Mouse (Mus musculus): ENCODE results near the gene Ccdc186. TPM values are rescaled to one million over a fixed set of nuclear protein-coding genes. Genes with fewer than 3 reads are reported as not detected.
"Not testable (repeated sequence)": the region's sequence is repeated elsewhere in the genome, so short reads cannot be mapped to it uniquely, and the experiment has no call there.

The Ccdc186 gene
- polyA plus RNA-seq, 1 experiment: 2.0 TPM

- WGBS: 92% methylated on average over 2 of the region's 2 CpGs
- TF ChIP-seq CTCF (IDR thresholded peaks at IDR 0.05; ENCODE audit: extremely low read depth, insufficient read depth, insufficient read length, insufficient replicate concordance) (no peak), POLR2A (IDR thresholded peaks at IDR 0.05; ENCODE audit: low read depth, low read length) (no peak)
- no peak for DNase-seq (ENCODE audit: low read depth in 1 of 2, low spot score in 2 of 2)
- Histone ChIP-seq H3K27me3 (ENCODE audit: control insufficient read depth, insufficient read depth, low read length) (no peaks in the 10 kb centered on the region), H3K27ac (ENCODE audit: insufficient read depth, low read length) (no peak overlapping the region), H3K4me1 (ENCODE audit: control insufficient read depth, insufficient read depth, insufficient read length) (peaks cover 10% of the 10 kb centered on the region; the same call in 1 of the 2 replicates), H3K4me3 (ENCODE audit: extremely low read depth, insufficient read depth, insufficient read length) (no peak overlapping the region), H3K36me3 (ENCODE audit: control insufficient read depth, insufficient read depth, low read length) (no peaks in the 10 kb centered on the region)
Observed at GRCm38 (mm10) chr19:56758311-56758710, 63.7 kb downstream of the Ccdc186 start.

GRCm38 (mm10) chr19:56756412-56756811, 65.6 kb downstream of the Ccdc186 start:
- no peak for DNase-seq (ENCODE audit: low read depth in 1 of 2, low spot score in 2 of 2)
- Histone ChIP-seq H3K4me1 (ENCODE audit: control insufficient read depth, insufficient read depth, insufficient read length) (peaks cover 10% of the 10 kb centered on the region; the same call in 1 of the 2 replicates), H3K27ac (ENCODE audit: insufficient read depth, low read length) (no peak overlapping the region), H3K27me3 (ENCODE audit: control insufficient read depth, insufficient read depth, low read length) (no peaks in the 10 kb centered on the region), H3K4me3 (ENCODE audit: extremely low read depth, insufficient read depth, insufficient read length) (no peak overlapping the region), H3K36me3 (ENCODE audit: control insufficient read depth, insufficient read depth, low read length) (no peaks in the 10 kb centered on the region)
- no peak for TF ChIP-seq POLR2A (IDR thresholded peaks at IDR 0.05; ENCODE audit: low read depth, low read length)
- no peak for TF ChIP-seq CTCF (IDR thresholded peaks at IDR 0.05; ENCODE audit: extremely low read depth, insufficient read depth, insufficient read length, insufficient replicate concordance)
- 58% methylated on average over 10 of the region's 10 CpGs for WGBS

GRCm38 (mm10) chr19:56754456-56754855, 67.5 kb downstream of the Ccdc186 start:
- H3K27ac ChIP-seq (ENCODE audit: insufficient read depth, low read length); DNase-seq (ENCODE audit: low read depth in 1 of 2, low spot score in 2 of 2); H3K4me3 ChIP-seq (ENCODE audit: extremely low read depth, insufficient read depth, insufficient read length); H3K36me3 ChIP-seq (ENCODE audit: control insufficient read depth, insufficient read depth, low read length); H3K27me3 ChIP-seq (ENCODE audit: control insufficient read depth, insufficient read depth, low read length); H3K4me1 ChIP-seq (ENCODE audit: control insufficient read depth, insufficient read depth, insufficient read length): not testable (repeated sequence)
- 94% methylated on average over 2 of the region's 2 CpGs for WGBS

- Histone ChIP-seq H3K36me3 (ENCODE audit: control insufficient read depth, insufficient read depth, low read length) (no peaks in the 10 kb centered on the region), H3K4me3 (ENCODE audit: extremely low read depth, insufficient read depth, insufficient read length) (no peak overlapping the region), H3K27ac (ENCODE audit: insufficient read depth, low read length) (no peak overlapping the region), H3K4me1 (ENCODE audit: control insufficient read depth, insufficient read depth, insufficient read length) (no peaks in the 10 kb centered on the region), H3K27me3 (ENCODE audit: control insufficient read depth, insufficient read depth, low read length) (no peaks in the 10 kb centered on the region)
- TF ChIP-seq CTCF (IDR thresholded peaks at IDR 0.05; ENCODE audit: extremely low read depth, insufficient read depth, insufficient read length, insufficient replicate concordance) (no peak), POLR2A (IDR thresholded peaks at IDR 0.05; ENCODE audit: low read depth, low read length) (no peak)
- WGBS: 76% methylated on average over 4 of the region's 4 CpGs
- DNase-seq (ENCODE audit: low read depth in 1 of 2, low spot score in 2 of 2): no peak
Observed at GRCm38 (mm10) chr19:56750709-56751108, 71.3 kb downstream of the Ccdc186 start.

- WGBS: 63% methylated on average over 3 of the region's 3 CpGs
- H3K4me3 ChIP-seq (ENCODE audit: extremely low read depth, insufficient read depth, insufficient read length): no peak overlapping the region
- no peaks in the 10 kb centered on the region for H3K27me3 ChIP-seq (ENCODE audit: control insufficient read depth, insufficient read depth, low read length)
- H3K36me3 ChIP-seq (ENCODE audit: control insufficient read depth, insufficient read depth, low read length): no peaks in the 10 kb centered on the region
- no peaks in the 10 kb centered on the region for H3K4me1 ChIP-seq (ENCODE audit: control insufficient read depth, insufficient read depth, insufficient read length)
- no peak overlapping the region for H3K27ac ChIP-seq (ENCODE audit: insufficient read depth, low read length)
- no peak for DNase-seq (ENCODE audit: low read depth in 1 of 2, low spot score in 2 of 2)
- no peak for TF ChIP-seq CTCF (IDR thresholded peaks at IDR 0.05; ENCODE audit: extremely low read depth, insufficient read depth, insufficient read length, insufficient replicate concordance)
- TF ChIP-seq POLR2A (IDR thresholded peaks at IDR 0.05; ENCODE audit: low read depth, low read length): no peak
Observed at GRCm38 (mm10) chr19:56749343-56749742, 72.6 kb downstream of the Ccdc186 start.

- Histone ChIP-seq H3K27me3 (ENCODE audit: control insufficient read depth, insufficient read depth, low read length) (no peaks in the 10 kb centered on the region), H3K36me3 (ENCODE audit: control insufficient read depth, insufficient read depth, low read length) (no peaks in the 10 kb centered on the region), H3K4me1 (ENCODE audit: control insufficient read depth, insufficient read depth, insufficient read length) (no peaks in the 10 kb centered on the region), H3K27ac (ENCODE audit: insufficient read depth, low read length) (no peak overlapping the region), H3K4me3 (ENCODE audit: extremely low read depth, insufficient read depth, insufficient read length) (no peak overlapping the region)
- DNase-seq (ENCODE audit: low read depth in 1 of 2, low spot score in 2 of 2): no peak
- TF ChIP-seq CTCF (IDR thresholded peaks at IDR 0.05; ENCODE audit: extremely low read depth, insufficient read depth, insufficient read length, insufficient replicate concordance) (no peak), POLR2A (IDR thresholded peaks at IDR 0.05; ENCODE audit: low read depth, low read length) (no peak)
- 82% methylated on average over 10 of the region's 10 CpGs for WGBS
Observed at GRCm38 (mm10) chr19:56747878-56748277, 74.1 kb downstream of the Ccdc186 start.

GRCm38 (mm10) chr19:56746618-56747017, 75.4 kb downstream of the Ccdc186 start:
- TF ChIP-seq POLR2A (IDR thresholded peaks at IDR 0.05; ENCODE audit: low read depth, low read length): no peak
- no peak for TF ChIP-seq CTCF (IDR thresholded peaks at IDR 0.05; ENCODE audit: extremely low read depth, insufficient read depth, insufficient read length, insufficient replicate concordance)
- Histone ChIP-seq H3K36me3 (ENCODE audit: control insufficient read depth, insufficient read depth, low read length) (no peaks in the 10 kb centered on the region), H3K27me3 (ENCODE audit: control insufficient read depth, insufficient read depth, low read length) (no peaks in the 10 kb centered on the region), H3K27ac (ENCODE audit: insufficient read depth, low read length) (no peak overlapping the region), H3K4me1 (ENCODE audit: control insufficient read depth, insufficient read depth, insufficient read length) (no peaks in the 10 kb centered on the region), H3K4me3 (ENCODE audit: extremely low read depth, insufficient read depth, insufficient read length) (no peak overlapping the region)
- 96% methylated on average over 9 of the region's 9 CpGs for WGBS
- no peak for DNase-seq (ENCODE audit: low read depth in 1 of 2, low spot score in 2 of 2)

Measured in spleen, adult 2 months (tissue).